Mouse (Mus musculus) spleen, postnatal 4 days (tissue): ENCODE measurements around the gene Dbp.

ENCODE experiments used
- DNase-seq, 2 experiments: peaks; one replicate each; pipeline ENCODE4 v3.0.0; 2022; ENCODE audit warnings: low spot score in 2 of 2

Dbp gene

DNA sequence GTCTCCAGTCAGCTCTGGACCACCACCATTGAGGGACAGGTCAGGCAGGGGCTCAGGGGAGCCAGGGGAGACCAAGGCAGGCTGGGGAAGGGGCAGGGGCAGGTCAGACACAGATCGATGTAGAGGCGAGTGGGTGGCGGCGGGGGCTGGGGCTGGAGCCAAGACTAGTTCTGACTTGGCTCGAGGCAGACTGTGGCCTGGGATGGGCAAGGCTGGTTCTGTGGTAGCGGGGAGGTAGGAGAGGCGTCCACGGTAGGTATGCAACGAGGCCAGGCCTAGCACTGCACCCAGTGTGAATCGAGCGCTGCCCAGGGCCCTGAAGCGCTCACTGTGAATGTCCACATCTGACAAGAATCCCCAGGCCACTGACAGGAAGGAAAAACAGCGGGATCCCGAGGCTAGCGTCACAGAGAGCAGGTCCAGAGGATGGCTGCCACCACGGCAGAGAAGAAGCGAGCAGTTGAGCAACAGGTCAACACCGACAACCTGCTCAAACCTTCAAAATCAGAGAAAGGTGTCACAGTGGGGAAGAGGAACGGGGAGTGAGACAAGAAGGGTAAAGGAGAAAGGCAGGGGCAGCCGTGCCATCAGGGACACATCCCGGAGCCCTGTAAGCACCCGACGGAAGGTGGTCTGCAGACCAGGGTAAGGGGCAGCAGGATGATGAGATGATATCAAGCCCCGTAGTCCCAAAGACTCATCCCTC is 6.6 kb downstream of the Dbp start:
- DNase-seq, result no peak

DNA sequence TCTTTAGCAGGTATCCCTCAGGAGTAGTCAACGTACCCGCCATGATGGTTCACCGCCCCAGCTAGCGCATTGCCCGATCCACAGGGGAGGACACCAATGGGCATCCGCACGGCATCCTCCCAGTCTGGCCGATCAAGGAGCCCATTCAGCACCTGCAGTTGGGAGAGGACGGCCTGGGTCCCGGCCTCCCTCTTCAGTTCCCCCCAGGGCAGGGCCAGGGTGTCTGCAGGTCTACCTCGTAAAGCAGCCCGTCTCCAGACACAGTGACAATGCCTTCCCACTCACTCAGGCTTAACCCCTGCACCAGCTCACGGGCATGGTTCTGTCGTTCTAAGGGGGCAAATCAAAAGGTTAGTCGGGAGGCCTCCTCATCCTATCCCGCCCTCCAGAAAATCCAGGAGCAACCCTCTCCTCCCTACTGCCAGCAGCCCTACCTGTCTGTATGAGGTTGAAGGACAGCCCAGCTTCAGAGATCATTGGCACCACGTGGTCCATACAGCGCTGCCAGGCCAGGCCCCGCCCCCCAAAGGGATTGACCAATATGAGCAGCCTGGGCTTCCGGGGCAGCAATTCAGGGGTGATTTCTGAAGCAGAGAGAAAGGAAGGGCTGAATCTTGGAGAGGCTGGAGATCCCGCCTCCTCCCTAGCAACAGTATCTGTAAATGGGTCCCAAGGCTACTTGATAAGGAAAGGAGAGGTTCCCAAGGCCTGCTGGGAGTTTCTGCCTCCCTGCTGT is 7.3 kb downstream of the Dbp start:
- DNase-seq, result no peak

DNA sequence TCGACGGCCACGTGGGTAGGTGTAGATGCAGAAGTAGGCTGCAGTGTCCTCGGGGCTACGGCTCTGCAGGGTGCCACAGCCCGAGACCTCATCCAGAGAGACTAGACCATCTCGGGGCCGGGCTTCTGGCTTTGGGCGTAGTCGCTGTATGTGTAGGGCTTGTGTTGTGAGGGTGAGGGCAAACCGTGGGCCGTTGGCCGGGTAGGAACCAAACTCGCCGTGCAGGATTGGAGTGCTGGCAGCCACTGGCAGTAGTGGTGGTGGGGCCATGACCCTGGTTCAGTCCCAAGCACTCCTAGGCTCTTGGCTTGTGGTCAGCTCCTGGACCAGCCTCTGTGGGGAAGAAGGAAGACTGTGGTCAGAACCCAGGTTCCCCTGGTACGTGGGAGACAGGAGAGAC is 8.5 kb downstream of the Dbp start:
- DNase-seq, result no peak

DNA sequence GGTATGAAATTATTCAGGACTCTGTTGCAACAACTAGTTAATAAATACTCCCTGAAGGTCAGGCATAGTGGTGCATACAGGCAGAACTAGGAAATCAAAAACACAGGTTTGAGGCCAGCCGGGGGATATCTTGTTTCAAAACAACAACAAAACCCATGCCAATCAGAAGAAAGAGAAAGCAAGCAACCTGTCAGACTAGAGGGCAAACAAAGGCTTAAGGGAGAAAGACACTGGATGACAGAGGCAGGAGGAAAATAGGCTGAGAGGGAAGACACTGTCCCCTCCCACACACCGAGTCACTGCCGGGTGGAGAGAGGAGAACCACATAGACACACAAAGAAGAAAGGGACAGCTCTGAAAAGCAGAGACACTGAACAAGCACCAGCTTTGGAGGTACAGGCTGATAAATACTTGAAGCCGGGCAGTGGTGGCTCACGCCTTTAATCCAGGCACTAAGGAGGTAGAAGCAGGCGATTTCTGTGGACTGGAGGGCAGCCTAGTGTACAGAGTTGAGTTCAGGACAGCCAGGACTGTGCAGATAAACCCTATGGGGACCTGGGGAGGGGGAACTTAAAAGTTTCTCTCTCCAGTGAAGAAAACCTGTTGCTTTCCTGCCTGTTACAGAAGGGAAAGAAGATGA is 9.1 kb downstream of the Dbp start:
- no peak for DNase-seq

DNA sequence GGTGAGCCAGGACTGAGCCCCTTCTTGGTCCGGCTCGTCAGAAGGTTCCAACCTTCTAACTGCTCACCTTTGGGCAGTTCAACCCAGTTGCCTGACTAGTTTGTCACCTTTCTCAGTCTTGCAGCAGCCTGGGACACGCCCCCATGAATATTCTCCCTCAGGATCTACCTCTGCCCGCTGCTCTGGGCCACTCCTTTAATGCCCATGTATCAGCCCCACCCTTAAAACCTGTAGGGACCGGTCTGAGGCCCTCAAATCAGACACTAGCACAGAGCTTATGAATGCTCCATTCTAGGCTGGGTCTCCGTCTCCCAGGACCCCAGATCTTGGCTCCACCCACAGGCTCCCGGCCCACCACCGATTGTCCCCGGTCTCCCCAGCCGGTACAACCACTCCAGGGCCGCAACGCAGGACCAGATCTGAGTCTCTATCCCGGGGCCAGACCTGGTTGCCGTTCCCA is 9.8 kb downstream of the Dbp start:
- no peak for DNase-seq

DNA sequence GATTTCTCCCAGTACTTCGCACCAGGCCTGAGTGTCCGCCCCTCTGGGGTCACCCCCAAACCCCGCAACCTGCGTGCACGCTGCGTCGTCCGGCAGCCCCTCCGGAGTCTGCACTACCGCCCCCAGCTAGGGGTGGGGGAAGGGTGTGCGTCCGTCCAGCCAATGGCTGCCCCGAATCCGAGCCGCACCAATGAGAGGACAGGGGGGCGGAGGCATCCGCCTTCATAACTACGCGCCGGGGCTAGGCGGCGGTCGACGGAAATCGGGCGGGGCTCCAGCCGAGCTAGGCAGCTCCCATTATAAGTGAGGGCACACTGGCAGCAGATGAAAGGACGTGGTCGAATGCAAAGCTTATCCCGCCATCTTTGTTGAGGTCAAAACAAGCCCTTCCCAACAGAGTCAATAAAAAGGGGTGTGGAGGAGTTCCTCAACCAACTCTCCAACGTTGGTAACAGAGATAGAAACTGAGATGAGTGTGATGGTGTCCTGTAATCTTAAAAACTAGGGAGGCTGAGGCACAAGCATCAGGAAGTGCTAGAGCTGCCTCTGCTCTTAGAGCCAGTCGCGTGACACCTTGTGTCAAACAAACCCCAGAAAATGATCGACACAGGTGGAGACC is 10.3 kb downstream of the Dbp start, which contains the start of gene Rpl18:
TSS of gene Rpl18 (plus strand) at position 368 of the 619 bp plus-strand sequence.
- DNase-seq, result peak; percentile 95 to 96

DNA sequence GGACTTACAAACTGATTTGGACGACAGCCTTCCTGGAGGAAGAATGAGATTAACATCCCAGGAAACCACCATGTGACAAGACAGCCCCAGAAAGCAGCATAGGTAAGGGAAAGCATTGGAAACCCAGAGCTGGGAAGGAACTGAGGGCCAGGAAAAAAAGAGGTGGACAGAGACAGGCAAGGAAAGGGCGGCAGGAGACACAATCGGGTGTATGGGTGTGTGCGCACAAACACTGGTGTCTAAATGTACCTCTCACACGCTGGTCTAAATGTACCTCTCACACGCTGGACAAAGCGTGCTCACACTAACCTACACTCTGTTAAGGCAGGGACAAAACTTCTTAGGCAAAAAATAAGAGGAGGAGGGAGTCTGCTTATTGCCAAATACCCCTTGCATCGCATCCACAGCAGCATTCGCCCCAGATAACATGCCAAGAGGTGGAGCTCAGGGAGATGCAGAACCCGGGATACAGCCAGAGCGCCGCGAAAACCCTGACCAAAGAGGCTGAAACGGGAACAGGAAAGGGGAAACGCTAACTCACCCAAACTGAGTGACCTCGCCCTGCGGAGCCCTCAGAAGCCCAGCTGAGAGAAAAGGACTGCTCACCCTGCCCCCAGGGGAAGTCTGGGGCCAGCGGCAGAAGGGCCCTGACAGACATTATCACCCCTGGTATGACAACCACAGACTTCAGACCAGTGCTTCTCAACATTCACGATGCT is 11.0 kb downstream of the Dbp start:
- DNase-seq, result peak in 1 of 2 experiments; percentile 14

DNA sequence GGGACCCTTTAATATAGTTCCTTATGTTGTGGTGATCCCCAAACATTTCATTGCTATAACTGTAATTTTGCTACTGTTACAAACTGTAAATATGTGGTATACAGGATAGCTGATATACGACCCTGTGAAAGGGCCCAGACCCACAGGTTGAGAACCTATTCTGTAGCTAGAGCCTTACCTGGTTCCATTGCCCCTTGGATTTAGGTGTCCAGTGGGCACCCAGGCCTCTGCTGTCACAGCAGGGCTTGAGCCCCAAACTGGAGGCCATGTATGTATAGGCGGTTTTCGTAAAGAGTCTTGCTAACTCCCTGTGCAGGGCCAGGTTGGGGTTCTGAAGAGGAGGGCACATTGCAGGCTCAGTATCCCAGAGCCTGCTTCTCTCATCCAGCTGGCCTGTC is 11.6 kb downstream of the Dbp start:
- no peak for DNase-seq

DNA sequence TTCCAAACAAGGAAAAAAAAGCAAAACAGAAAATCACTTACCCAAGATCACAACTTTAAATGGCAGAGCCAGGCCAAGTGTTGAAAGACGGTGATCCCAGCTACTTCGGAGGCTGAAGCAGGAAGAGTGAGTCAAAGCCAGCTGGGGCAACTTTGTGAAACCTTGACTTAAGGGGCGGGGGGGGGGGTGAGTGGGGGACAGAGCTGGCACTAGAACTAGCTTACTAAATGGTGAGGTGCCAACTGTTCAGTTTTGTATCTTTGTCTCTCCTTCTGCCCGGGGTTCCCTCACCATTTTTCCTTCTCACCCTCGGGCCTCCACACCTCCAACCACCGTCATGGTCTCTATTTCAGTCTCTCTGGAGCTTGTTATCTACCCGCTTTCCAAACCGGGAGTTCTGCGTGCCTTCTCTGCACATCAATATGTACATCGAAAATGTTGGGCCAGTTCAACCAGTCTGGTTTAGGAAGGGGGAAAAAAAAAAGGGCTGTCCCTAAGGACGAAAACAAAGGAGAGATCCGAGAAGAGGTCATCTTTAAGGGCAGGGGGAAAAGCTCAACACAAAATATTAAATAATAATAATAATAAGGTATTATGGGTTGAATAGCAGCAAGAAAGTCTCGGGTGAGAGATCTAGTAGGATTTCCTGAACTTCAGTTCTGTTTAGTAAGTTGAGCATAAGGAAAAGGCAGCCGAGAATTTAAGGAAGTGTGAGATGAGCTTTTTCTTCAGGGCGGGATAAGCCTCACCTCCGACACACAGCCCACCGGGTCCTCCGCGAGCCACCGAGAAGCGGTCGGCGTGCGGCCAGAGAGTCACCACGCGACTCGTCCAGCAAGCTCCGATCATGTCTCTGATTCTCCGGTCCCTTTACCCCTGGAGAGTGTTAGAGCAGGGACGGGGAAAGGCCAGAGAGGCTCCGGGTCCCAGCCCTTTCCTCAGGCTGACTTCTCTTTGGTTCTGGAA is 12.3 kb downstream of the Dbp start:
- DNase-seq, result no peak

DNA sequence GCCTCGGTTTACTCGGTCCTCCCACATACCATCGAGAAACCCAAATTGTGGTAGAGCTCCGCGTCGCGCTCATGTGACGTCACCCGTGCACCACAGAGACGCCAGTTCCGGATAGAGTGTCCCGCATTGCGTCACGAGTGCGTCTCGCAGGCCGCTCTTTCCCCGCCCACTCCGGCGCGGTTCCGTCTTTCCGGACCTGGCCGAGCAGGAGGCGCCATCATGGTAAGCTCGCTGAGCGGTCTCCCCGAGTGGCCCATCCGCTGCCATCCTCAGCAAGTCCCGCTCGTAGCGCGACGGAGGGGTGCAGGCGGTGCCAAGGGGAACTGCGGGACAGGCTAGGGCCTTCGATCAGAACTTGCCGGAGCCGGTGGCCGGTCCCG is 13.0 kb downstream of the Dbp start, which contains the start of gene Sphk2:
TSS of gene Sphk2 (minus strand) at position 85 of the 380 bp plus-strand sequence.
- peak; percentile 98 to 99 for DNase-seq

DNA sequence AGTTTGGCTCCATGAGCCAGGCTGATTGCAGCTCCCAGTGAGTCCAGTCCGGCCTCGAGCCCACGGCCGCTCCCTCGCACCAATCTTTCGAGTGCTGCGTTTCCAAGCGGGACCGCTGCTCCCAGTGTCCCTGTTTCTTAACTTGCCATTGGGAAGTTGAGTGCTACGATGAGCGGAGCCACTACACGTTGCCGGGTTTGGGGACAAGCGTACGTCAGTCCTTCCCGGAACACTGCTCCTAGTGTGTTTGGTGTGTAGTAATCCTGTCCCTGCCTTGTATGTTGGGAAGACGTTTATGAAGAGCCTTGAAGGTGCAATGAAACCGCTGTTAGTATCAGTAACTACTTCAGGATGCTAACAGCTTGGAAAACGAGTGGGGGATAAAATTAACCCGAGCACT is 13.4 kb downstream of the Dbp start:
- peak in 1 of 2 experiments; percentile 30 for DNase-seq

DNA sequence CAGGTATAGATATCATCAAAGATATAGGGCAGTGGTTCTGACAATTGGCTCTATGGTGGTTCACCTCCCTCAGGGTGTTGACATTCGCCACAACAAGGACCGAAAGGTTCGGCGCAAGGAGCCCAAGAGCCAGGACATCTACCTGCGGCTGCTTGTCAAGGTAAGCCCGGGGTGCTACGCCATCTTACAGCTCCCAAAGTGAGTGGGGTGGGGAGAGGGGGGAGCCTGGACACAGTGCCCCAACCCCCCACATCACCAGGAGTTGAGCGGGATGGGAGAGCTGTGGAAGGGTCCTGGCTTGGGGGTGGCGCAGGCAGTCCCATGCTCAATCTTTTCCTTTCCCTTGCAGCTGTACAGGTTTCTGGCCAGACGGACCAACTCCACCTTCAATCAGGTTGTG is 14.3 kb downstream of the Dbp start:
- peak in 1 of 2 experiments; percentile 13 for DNase-seq

DNA sequence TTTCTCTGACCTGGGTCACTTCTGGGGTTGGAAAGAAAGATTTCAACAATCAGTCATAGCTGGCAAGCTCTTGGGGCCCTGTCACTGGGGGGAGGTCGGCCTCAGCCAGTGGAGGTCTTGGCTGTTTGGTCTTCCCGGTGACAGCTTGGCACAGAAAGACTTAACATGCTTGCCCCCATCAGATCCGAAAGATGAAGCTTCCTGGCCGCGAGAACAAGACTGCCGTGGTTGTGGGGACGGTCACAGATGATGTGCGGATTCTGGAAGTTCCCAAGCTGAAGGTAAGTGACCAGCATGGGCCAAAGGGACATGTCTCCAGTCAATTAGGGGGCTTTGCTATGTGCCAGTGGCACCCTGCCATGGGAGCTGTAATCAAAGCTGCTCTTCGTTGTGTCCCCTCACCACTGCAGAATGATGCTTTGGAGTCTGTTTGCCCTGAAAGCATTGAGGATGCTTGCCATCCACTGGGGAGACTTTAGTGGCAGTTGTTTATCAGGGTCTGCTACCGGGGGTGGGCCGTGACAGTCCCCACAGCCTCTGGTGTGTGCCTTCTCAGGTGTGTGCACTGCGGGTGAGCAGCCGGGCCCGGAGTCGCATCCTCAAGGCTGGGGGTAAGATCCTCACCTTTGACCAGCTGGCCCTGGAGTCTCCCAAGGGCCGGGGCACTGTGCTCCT is 15.0 kb downstream of the Dbp start:
- DNase-seq, result peak in 1 of 2 experiments; percentile 10

DNA sequence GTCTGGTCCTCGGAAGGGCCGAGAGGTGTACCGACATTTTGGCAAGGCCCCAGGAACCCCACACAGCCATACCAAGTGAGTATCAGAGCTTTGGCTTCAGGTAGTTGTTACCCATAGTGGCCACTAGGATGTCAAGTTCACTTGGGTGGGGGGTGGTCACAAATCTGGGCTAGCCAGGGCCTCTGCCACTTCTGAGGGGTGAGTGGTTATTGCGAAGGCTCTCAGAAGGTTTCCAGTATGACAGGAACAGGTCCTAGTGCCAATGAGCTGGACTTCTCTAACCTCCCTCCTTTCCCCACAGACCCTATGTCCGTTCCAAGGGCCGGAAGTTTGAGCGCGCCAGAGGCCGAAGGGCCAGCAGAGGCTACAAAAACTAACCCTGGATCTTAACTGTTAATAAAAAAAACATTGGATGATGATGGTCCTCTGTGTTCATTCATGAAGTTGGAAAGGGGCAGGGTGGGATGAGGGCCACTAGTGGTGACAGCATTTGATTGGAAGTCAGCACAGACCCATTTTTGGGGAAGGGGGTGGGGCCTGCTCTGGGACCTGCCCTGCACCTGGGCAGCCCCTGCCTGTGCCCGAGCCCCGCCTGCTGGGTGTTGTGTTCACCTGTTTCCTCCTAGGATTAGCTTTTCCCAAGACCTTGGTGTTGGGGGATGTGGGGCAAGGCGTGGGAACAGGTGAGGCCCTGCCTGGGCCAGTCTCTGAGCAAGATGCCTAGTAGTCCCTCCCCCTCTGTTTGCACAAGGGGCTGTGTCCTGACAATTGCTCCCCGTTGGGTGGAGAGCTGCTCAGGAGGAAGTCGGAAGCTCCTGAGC is 15.7 kb downstream of the Dbp start, which contains the start of gene Fam83e:
TSS of gene Fam83e (plus strand) at position 800 of the 821 bp plus-strand sequence.
- DNase-seq, result peak in 1 of 2 experiments; percentile 13

DNA sequence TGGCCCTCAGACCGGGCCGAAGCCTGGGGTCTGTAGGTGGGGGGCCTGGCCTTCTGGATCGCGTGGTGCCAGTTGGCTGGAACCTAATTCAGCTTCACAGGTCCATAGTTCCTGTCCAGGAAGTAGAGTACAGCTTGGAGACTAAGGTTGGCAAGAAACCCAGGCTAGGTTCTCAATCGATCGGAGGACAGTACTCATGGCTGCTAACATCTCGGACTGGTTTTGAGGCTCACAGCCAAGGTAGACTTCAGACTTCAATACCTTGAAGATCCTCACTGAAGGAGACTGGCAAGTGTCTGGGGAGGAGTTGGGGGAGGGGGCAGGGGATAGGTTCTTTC is 16.3 kb downstream of the Dbp start:
- no peak for DNase-seq

DNA sequence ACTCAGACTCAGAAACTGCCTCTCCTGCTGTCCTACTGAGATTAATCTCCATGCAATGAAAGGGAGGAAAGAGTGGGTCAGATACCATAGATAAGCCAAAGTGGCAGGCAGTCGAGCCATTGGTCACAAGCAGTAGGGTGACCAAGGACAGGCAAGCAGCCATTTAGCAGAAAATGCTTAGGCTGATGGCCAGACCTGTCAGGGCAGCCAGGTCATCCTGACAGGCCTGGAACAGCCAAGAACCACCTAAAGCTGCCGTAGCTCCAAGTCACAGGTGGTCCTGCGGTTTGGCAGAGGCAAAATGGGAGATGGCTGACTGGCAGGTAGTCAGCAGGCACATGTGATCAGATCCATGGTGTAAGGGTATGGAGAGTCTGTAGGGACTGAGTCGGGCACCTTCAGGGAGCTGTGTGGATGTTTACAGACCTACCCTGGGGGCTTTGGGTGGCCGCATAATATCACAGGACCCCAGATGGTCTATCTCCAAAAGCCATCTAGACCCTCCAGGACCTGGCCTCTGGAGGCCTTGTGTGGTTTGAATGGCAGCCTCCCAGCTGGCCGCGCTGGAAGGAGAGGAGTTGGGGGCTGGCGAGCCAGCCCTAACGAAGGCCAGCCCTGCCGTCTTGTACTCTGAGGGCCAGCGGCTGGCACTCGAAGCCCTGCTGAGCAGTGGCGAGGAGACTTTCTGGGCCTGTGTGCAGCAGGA is 16.9 kb downstream of the Dbp start:
- no peak for DNase-seq

DNA sequence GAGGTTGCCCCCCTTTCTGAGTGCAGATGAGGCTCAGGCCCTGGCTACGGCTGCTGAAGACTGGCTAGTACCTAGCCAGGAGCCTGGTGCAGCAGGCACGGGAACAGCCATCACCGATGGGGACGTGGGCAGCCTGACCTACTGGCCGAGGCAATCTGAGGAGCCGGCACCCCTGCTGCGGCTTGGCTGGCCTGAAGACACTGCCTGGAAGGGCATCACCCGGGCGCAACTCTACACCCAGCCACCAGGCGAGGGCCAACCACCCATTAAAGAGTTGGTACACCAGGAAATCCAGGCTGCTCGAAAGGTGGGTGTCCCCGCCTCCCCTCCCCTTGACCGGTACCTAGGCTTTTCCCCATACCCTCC is 17.4 kb downstream of the Dbp start:
- DNase-seq, result no peak

DNA sequence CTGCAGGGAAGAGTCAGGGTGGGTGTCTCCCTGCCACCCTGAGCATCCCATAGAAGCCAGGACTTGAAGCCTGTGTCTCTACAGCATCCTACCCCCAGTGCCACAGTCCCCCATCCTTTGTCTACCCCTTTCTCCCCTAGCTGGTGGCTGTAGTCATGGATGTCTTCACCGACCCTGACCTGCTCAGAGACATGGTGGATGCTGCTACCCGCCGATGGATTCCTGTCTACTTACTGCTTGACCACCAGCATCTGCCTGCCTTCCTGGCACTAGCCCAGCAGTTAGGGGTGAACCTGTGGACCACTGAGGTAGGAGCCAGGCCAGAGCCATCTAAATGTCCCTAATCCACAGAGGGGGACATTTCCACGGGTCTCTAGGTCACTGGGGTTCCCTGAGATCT is 18.4 kb downstream of the Dbp start:
- no peak for DNase-seq
